In genomic region chr5:113145171-113145570, GRCm38 (mm10) we compare ENCODE assay signal across 13 mouse cellular contexts.
A peak's percentile ranks its signal among the peaks of the same experiment; 100 is the strongest.
DNase-seq lines count a peak whose midpoint lies in the region; ATAC-seq lines count a peak whose summit lies in the region.
"Had no signal": no experiment of that assay in that cellular context is flagged by ENCODE, and none has a peak within 500 bp of the region (broad histone marks: within the 10 kb centered on the region; RNA-seq: fewer than 3 reads in every experiment).

No protein-coding gene starts in this region.

- DNase-seq in hindbrain, embryonic 10.5 days (ENCODE audit: low spot score) = no peak
- DNase-seq in MN1 (ENCODE audit: low spot score) = no peak
- DNase-seq in lung, postnatal 36 days = no peak
- DNase-seq: gastrocnemius, postnatal 10 days; kidney, adult 9 months; layer of hippocampus, postnatal 36 days had no signal

- peak overlapping the region; percentile 69 for H3K27ac ChIP-seq in hindbrain, embryonic 10.5 days
- H3K27ac ChIP-seq in hindbrain, embryonic 12.5 days = no peak overlapping the region; the same call in 1 of the 2 replicates
- H3K27ac ChIP-seq in forebrain, embryonic 16.5 days (ENCODE audit: low read length) = peak overlapping the region; percentile 4; the same call in 1 of the 2 replicates
- H3K27ac ChIP-seq in midbrain, embryonic 12.5 days (replicated peaks) = peak overlapping the region; percentile 25; the same call in 1 of the 2 replicates

- no peak overlapping the region for H3K4me3 ChIP-seq in hindbrain, embryonic 10.5 days
- H3K4me3 ChIP-seq in hindbrain, embryonic 12.5 days = no peak overlapping the region
- H3K4me3 ChIP-seq in forebrain, embryonic 16.5 days (replicated peaks; ENCODE audit: low read length) = no peak overlapping the region
- no peak overlapping the region for H3K4me3 ChIP-seq in midbrain, embryonic 12.5 days
- H3K4me3 ChIP-seq: limb, embryonic 15.5 days had no signal

- peaks cover 44% of the 10 kb centered on the region for H3K4me1 ChIP-seq in hindbrain, embryonic 10.5 days (replicated peaks)
- peaks cover 11% of the 10 kb centered on the region for H3K4me1 ChIP-seq in hindbrain, embryonic 12.5 days
- peaks cover 19% of the 10 kb centered on the region; the same call in 1 of the 2 replicates for H3K4me1 ChIP-seq in forebrain, embryonic 16.5 days (replicated peaks; ENCODE audit: control insufficient read depth, insufficient read depth, low read length)
- H3K4me1 ChIP-seq in midbrain, embryonic 12.5 days = peaks cover 18% of the 10 kb centered on the region

- H3K9me3 ChIP-seq in hindbrain, embryonic 10.5 days = no peaks in the 10 kb centered on the region
- peaks cover 5% of the 10 kb centered on the region for H3K9me3 ChIP-seq in hindbrain, embryonic 12.5 days (replicated peaks)
- H3K9me3 ChIP-seq in forebrain, embryonic 16.5 days (ENCODE audit: control insufficient read depth, low read length) = peaks cover 4% of the 10 kb centered on the region; the same call in 1 of the 2 replicates
- H3K9me3 ChIP-seq in midbrain, embryonic 12.5 days = 0 out of 2 replicates have a peak, but pooled peaks cover 9% of the 10 kb centered on the region
- H3K9me3 ChIP-seq: limb, embryonic 15.5 days had no signal

- H3K27me3 ChIP-seq in hindbrain, embryonic 10.5 days (ENCODE audit: insufficient read depth, poor library complexity, severe bottlenecking) = peaks cover 2% of the 10 kb centered on the region; the same call in 1 of the 2 replicates
- no peaks in the 10 kb centered on the region for H3K27me3 ChIP-seq in hindbrain, embryonic 12.5 days
- no peaks in the 10 kb centered on the region for H3K27me3 ChIP-seq in forebrain, embryonic 16.5 days (replicated peaks; ENCODE audit: control insufficient read depth, insufficient read depth, low read length)
- H3K27me3 ChIP-seq in midbrain, embryonic 12.5 days = no peaks in the 10 kb centered on the region; the same call in 1 of the 2 replicates
- H3K27me3 ChIP-seq: limb, embryonic 15.5 days had no signal

- no peak for ATAC-seq in hindbrain, embryonic 12.5 days (ENCODE audit: low FRiP score)
- 0 out of 2 replicates have a peak, but pooled peaks have one; percentile 15 for ATAC-seq in common myeloid progenitor, adult 5-6 weeks (replicated peaks; ENCODE audit: low read depth, poor library complexity, severe bottlenecking)
- no peak; the same call in 1 of the 2 replicates for ATAC-seq in forebrain, embryonic 16.5 days
- ATAC-seq in midbrain, embryonic 12.5 days (ENCODE audit: low FRiP score, low read depth) = no peak
- no peak for ATAC-seq in megakaryocyte progenitor cell, adult 5-6 weeks (replicated peaks; ENCODE audit: poor library complexity)
- ATAC-seq: lung, postnatal 0 days had no signal

- no peak overlapping the region for H3K9ac ChIP-seq in hindbrain, embryonic 12.5 days
- H3K9ac ChIP-seq in forebrain, embryonic 16.5 days (replicated peaks; ENCODE audit: low read depth, low read length) = no peak overlapping the region
- no peak overlapping the region for H3K9ac ChIP-seq in midbrain, embryonic 12.5 days (replicated peaks)
- H3K9ac ChIP-seq: limb, embryonic 15.5 days had no signal

- H3K4me2 ChIP-seq in hindbrain, embryonic 12.5 days (replicated peaks) = no peak overlapping the region
- H3K4me2 ChIP-seq in forebrain, embryonic 16.5 days (ENCODE audit: low read length) = no peak overlapping the region
- no peak overlapping the region for H3K4me2 ChIP-seq in midbrain, embryonic 12.5 days (replicated peaks)
- H3K4me2 ChIP-seq: limb, embryonic 15.5 days had no signal

- WGBS in hindbrain, embryonic 10.5 days = 66% methylated on average over 9 of the region's 9 CpGs
- WGBS in hindbrain, embryonic 12.5 days = 56% methylated on average over 9 of the region's 9 CpGs
- 51% methylated on average over 9 of the region's 9 CpGs for WGBS in forebrain, embryonic 16.5 days
- 61% methylated on average over 9 of the region's 9 CpGs for WGBS in midbrain, embryonic 12.5 days

- no peaks in the 10 kb centered on the region for H3K36me3 ChIP-seq in hindbrain, embryonic 10.5 days
- no peaks in the 10 kb centered on the region for H3K36me3 ChIP-seq in hindbrain, embryonic 12.5 days
- H3K36me3 ChIP-seq in forebrain, embryonic 16.5 days (ENCODE audit: control insufficient read depth, insufficient read depth) = no peaks in the 10 kb centered on the region
- no peaks in the 10 kb centered on the region for H3K36me3 ChIP-seq in midbrain, embryonic 12.5 days
- H3K36me3 ChIP-seq: limb, embryonic 15.5 days had no signal
